Mouse (Mus musculus): ENCODE measurements around the gene Strbp. TPM values are rescaled to one million over a fixed set of nuclear protein-coding genes. Genes with fewer than 3 reads are reported as not detected.
A peak's percentile ranks its signal among the peaks of the same experiment; 100 is the strongest.

Strbp gene
- total and polyA plus RNA-seq, 2 experiments from 2014 or later = 49.6 to 102 TPM

DNA sequence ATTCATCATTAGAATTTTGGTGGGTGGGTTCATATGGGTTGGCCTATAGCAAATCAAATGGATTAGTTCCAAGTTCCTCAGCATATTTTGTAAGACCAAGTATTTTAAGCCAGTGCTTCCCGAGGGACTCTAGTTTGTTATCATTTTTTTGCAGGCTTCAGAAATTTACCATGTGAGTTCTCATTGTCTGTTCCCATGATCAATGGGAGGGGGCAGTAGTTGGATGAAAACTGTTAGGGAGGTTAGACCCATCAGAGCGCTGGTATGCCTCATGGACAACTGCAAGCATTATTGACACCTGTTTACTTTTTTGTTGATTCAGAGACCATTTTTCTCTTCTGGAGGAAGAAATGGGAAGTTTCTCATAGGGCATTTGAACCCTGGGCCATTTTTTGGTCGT is 172.0 kb downstream of the Strbp start:
- H3K4me2 ChIP-seq (ENCODE audit: low read depth, low read length) = no peak overlapping the region
- no peaks in the 10 kb centered on the region for H3K4me1 ChIP-seq (ENCODE audit: insufficient read depth, low read length)
- peaks cover 11% of the 10 kb centered on the region; the same call in 1 of the 2 replicates for H3K36me3 ChIP-seq (ENCODE audit: insufficient read depth, low read length)
- no peak for TF ChIP-seq CTCF (IDR thresholded peaks at IDR 0.05; ENCODE audit: low read depth)
- H3K27me3 ChIP-seq (ENCODE audit: insufficient read depth, low read length) = no peaks in the 10 kb centered on the region
- H3K27ac ChIP-seq = no peak overlapping the region
- ATAC-seq (no peak), DNase-seq (ENCODE audit: low spot score) (no peak)
- WGBS = 80% methylated on average over 3 of the region's 3 CpGs
- H3K4me3 ChIP-seq (ENCODE audit: low read length) = no peak overlapping the region
- H3K9ac ChIP-seq (replicated peaks; ENCODE audit: low read length) = no peak overlapping the region
- H3K9me3 ChIP-seq (ENCODE audit: low read length) = no peaks in the 10 kb centered on the region

DNA sequence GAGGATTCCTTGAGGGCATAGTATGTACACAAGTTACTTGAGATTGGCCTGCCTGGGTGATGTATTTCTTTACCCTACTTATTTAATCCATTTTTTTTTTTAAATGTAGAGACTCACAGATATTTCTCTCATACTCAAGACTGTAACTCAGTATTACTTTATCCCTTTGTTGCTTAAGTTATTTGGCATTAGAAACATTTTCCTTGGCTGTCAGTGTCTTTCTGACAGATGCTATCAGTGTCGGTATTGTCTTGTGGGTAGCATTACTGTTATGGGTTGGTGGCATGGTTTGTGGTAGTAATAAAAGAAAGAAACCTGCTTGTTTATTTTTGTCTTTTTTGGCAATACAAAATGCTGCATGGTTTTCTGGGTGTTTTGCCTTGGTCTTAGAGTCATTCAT is 172.9 kb downstream of the Strbp start:
- H3K27me3 ChIP-seq (ENCODE audit: insufficient read depth, low read length) = no peaks in the 10 kb centered on the region
- 88% methylated on average over 1 of the region's 1 CpGs for whole genome bisulfite sequencing
- no peak overlapping the region for H3K9ac ChIP-seq (replicated peaks; ENCODE audit: low read length)
- no peak overlapping the region for H3K27ac ChIP-seq
- no peak overlapping the region for H3K4me2 ChIP-seq (ENCODE audit: low read depth, low read length)
- no peak overlapping the region for H3K4me3 ChIP-seq (ENCODE audit: low read length)
- no peak for TF ChIP-seq CTCF (IDR thresholded peaks at IDR 0.05; ENCODE audit: low read depth)
- DNase-seq (ENCODE audit: low spot score) = no peak
- H3K4me1 ChIP-seq (ENCODE audit: insufficient read depth, low read length) = no peaks in the 10 kb centered on the region
- no peak for ATAC-seq
- H3K36me3 ChIP-seq (ENCODE audit: insufficient read depth, low read length) = 0 out of 2 replicates have a peak, but pooled peaks cover 11% of the 10 kb centered on the region
- H3K9me3 ChIP-seq (ENCODE audit: low read length) = no peaks in the 10 kb centered on the region

DNA sequence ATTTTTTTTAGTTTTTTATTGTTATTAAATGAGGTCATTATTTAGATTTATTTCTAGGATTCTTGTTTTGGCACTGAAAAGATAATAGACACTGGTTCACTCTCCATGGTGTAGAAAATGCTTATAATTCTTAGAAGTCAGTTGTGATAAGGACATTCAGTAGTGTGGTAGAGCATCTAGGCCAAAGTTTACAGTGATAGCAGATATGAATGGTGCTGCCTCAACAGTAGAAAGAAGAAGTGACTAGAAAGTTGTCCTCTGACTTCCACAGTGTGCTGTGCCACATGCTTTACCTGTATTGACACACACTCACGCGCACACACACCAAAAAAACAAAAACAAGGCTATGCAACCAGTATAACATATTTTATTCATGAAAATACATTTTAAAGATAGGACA is 174.3 kb downstream of the Strbp start:
- Histone ChIP-seq H3K9me3 (ENCODE audit: low read length) (no peaks in the 10 kb centered on the region), H3K9ac (replicated peaks; ENCODE audit: low read length) (no peak overlapping the region), H3K4me1 (ENCODE audit: insufficient read depth, low read length) (no peaks in the 10 kb centered on the region), H3K4me2 (ENCODE audit: low read depth, low read length) (no peak overlapping the region), H3K36me3 (ENCODE audit: insufficient read depth, low read length) (0 out of 2 replicates have a peak, but pooled peaks cover 7% of the 10 kb centered on the region), H3K4me3 (ENCODE audit: low read length) (no peak overlapping the region), H3K27ac (no peak overlapping the region), H3K27me3 (ENCODE audit: insufficient read depth, low read length) (no peaks in the 10 kb centered on the region)
- no peak for TF ChIP-seq CTCF (IDR thresholded peaks at IDR 0.05; ENCODE audit: low read depth)
- WGBS = 96% methylated on average over 2 of the region's 2 CpGs
- DNase-seq (ENCODE audit: low spot score) = no peak
- no peak for ATAC-seq

DNA sequence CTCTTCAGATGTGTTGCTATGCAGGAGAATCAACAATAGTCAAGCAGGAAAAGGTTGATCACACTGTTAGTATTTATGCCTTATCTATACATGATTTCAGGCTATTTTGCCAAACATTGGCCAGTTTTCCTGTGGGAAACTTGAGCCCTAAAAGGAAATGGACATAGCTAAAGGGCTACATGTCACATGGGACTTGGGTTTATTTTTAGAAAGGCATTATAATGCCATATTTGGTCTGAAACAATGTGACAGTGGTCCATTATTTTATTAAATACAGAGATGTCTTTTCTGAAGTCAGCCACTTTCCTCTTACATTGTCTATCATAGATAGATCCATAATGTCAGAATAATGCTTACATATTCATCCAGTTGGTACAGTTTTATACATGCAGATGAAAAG is 176.1 kb downstream of the Strbp start:
- Histone ChIP-seq H3K36me3 (ENCODE audit: insufficient read depth, low read length) (no peaks in the 10 kb centered on the region), H3K9me3 (ENCODE audit: low read length) (no peaks in the 10 kb centered on the region), H3K4me3 (ENCODE audit: low read length) (no peak overlapping the region), H3K4me1 (ENCODE audit: insufficient read depth, low read length) (no peaks in the 10 kb centered on the region), H3K27ac (no peak overlapping the region), H3K4me2 (ENCODE audit: low read depth, low read length) (no peak overlapping the region), H3K9ac (replicated peaks; ENCODE audit: low read length) (no peak overlapping the region), H3K27me3 (ENCODE audit: insufficient read depth, low read length) (no peaks in the 10 kb centered on the region)
- ATAC-seq (no peak), DNase-seq (ENCODE audit: low spot score) (no peak)
- TF ChIP-seq CTCF (IDR thresholded peaks at IDR 0.05; ENCODE audit: low read depth) = no peak

DNA sequence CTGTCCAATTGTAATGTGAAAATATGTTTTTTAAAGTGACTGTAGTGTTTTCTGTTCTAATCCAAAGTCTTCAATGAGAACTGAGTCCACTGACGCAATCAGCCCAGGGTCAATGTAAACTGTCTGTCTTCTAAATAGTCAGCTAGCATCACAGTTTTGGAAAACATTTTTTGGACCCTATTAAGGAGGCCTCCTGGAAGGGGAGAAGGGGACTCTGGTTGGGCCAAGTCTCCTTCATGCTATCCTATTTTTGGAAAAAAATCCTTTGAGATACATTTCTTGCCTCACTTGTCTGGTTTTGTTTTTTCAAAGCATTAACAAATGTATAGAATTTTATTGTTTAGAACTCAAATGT is 184.4 kb downstream of the Strbp start:
- Histone ChIP-seq H3K4me3 (ENCODE audit: low read length) (no peak overlapping the region), H3K4me2 (ENCODE audit: low read depth, low read length) (peak overlapping the region; percentile 46), H3K9me3 (ENCODE audit: low read length) (no peaks in the 10 kb centered on the region), H3K27me3 (ENCODE audit: insufficient read depth, low read length) (no peaks in the 10 kb centered on the region), H3K36me3 (ENCODE audit: insufficient read depth, low read length) (no peaks in the 10 kb centered on the region), H3K9ac (replicated peaks; ENCODE audit: low read length) (no peak overlapping the region), H3K4me1 (ENCODE audit: insufficient read depth, low read length) (no peaks in the 10 kb centered on the region), H3K27ac (no peak overlapping the region)
- DNase-seq (ENCODE audit: low spot score) (no peak), ATAC-seq (no peak)
- no peak for TF ChIP-seq CTCF (IDR thresholded peaks at IDR 0.05; ENCODE audit: low read depth)
- 84% methylated on average over 1 of the region's 1 CpGs for WGBS

DNA sequence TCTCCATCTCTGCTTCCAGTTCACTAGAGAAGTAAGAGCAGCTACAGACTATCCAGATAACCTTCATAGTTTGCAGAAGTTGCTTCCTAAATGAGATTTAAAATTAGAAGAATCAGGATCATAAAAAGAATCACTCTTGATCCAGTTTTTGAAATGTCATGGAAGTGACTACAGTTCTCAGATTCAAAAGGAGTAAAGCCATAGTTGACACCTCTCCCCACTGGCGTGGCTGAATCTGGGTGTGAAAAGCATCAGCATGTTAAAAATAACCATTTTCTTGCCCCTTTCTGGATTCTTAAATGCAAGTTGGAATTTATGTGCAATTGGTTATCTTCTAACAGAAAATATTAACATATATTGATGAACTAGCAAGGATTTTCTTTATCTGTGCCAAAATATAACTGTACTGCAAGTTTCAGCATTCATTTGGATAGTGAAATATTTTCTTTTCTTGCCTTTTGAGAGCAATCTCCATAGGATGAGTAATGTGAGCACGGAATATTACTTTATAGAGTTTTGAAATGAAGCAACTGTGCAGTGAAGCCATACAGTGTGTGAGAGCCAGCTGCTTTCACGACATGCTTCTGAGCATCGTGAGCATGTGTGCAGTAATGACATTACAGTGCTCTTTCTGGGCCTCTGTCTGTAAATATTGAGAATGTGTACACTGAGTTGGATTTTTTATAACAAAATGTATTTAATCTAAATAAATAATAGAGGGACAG is 184.9 kb downstream of the Strbp start:
- no peaks in the 10 kb centered on the region for H3K36me3 ChIP-seq (ENCODE audit: insufficient read depth, low read length)
- H3K9ac ChIP-seq (replicated peaks; ENCODE audit: low read length) = 0 out of 2 replicates have a peak overlapping the region, but pooled peaks have one; percentile 28
- no peak for DNase-seq (ENCODE audit: low spot score)
- no peak overlapping the region for H3K27ac ChIP-seq
- H3K4me2 ChIP-seq (ENCODE audit: low read depth, low read length) = peak overlapping the region; percentile 46
- H3K27me3 ChIP-seq (ENCODE audit: insufficient read depth, low read length) = no peaks in the 10 kb centered on the region
- no peak for TF ChIP-seq CTCF (IDR thresholded peaks at IDR 0.05; ENCODE audit: low read depth)
- no peaks in the 10 kb centered on the region for H3K4me1 ChIP-seq (ENCODE audit: insufficient read depth, low read length)
- H3K9me3 ChIP-seq (ENCODE audit: low read length) = no peaks in the 10 kb centered on the region
- H3K4me3 ChIP-seq (ENCODE audit: low read length) = peak overlapping the region; percentile 29; the same call in 1 of the 2 replicates
- WGBS = 70% methylated on average over 4 of the region's 4 CpGs
- ATAC-seq = no peak

DNA sequence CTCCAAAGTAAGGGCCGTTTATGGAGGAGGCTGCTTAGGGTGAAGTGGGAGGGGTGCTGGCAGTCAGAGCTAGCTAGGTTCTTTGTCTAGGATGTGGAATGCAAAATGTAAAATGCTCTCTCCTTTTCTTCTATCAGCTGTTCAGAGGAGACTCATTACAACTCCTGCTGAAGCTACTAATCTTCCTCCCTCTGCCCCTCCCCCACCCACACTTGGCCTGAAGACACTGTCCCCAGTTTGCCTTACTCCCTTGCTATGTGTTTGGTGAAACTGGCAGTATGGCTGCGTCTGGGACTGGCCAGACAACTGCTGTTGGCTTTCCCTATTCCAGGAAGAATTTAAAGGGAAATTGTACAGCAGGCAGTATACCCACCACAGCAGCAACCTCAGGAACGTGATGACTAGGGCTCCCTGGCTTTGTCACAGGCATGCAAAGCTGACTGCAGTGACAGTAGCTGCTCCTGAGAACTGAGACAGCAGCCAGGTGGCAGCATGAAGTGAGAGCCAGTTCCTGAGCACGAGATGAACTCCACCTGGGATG is 186.7 kb downstream of the Strbp start:
- peak overlapping the region; percentile 46 for H3K4me2 ChIP-seq (ENCODE audit: low read depth, low read length)
- no peaks in the 10 kb centered on the region for H3K27me3 ChIP-seq (ENCODE audit: insufficient read depth, low read length)
- H3K9ac ChIP-seq (replicated peaks; ENCODE audit: low read length) = peak overlapping the region; percentile 28; the same call in 1 of the 2 replicates
- H3K4me1 ChIP-seq (ENCODE audit: insufficient read depth, low read length) = no peaks in the 10 kb centered on the region
- peaks cover 1% of the 10 kb centered on the region; the same call in 1 of the 2 replicates for H3K36me3 ChIP-seq (ENCODE audit: insufficient read depth, low read length)
- peak; percentile 61 for TF ChIP-seq CTCF (IDR thresholded peaks at IDR 0.05; ENCODE audit: low read depth)
- DNase-seq (ENCODE audit: low spot score) (peak; percentile 66), ATAC-seq (peak; percentile 71)
- WGBS = 25% methylated on average over 4 of the region's 4 CpGs
- H3K4me3 ChIP-seq (ENCODE audit: low read length) = peak overlapping the region; percentile 29
- H3K27ac ChIP-seq = peak overlapping the region; percentile 79
- H3K9me3 ChIP-seq (ENCODE audit: low read length) = no peaks in the 10 kb centered on the region
